Mouse (Mus musculus) NIH3T3 (cell line): ENCODE data around the gene Macrod2.

Experiments used
- DNase-seq: peaks from one replicate; pipeline ENCODE4 v3.0.0-alpha.2; 2012; ENCODE audit warnings: low read depth

The Macrod2 gene

GRCm38 (mm10) chr2:141862531-141863265 lies 1467.6 kb downstream of the Macrod2 start:
- DNase-seq, result no peak

- no peak for DNase-seq
Observed at GRCm38 (mm10) chr2:141863628-141864165, 1468.6 kb downstream of the Macrod2 start.

GRCm38 (mm10) chr2:141870930-141871329 lies 1475.8 kb downstream of the Macrod2 start:
- no peak for DNase-seq

GRCm38 (mm10) chr2:141876155-141876851 lies 1481.2 kb downstream of the Macrod2 start:
- DNase-seq, result no peak

- DNase-seq, result no peak
Observed at GRCm38 (mm10) chr2:141876958-141877357, 1481.8 kb downstream of the Macrod2 start.

GRCm38 (mm10) chr2:141878473-141878872 lies 1483.4 kb downstream of the Macrod2 start:
- no peak for DNase-seq

GRCm38 (mm10) chr2:141879711-141880110 lies 1484.6 kb downstream of the Macrod2 start:
- DNase-seq, result no peak

GRCm38 (mm10) chr2:141886694-141887474 lies 1491.8 kb downstream of the Macrod2 start:
- DNase-seq, result no peak

GRCm38 (mm10) chr2:141889497-141889896 lies 1494.4 kb downstream of the Macrod2 start:
- DNase-seq, result no peak

GRCm38 (mm10) chr2:141897951-141898350 lies 1502.8 kb downstream of the Macrod2 start:
- no peak for DNase-seq

GRCm38 (mm10) chr2:141911831-141912447 lies 1516.8 kb downstream of the Macrod2 start:
- no peak for DNase-seq

GRCm38 (mm10) chr2:141913486-141913885 lies 1518.4 kb downstream of the Macrod2 start:
- DNase-seq, result no peak

GRCm38 (mm10) chr2:141913894-141914293 lies 1518.8 kb downstream of the Macrod2 start:
- DNase-seq, result no peak

- no peak for DNase-seq
Observed at GRCm38 (mm10) chr2:141920377-141920992, 1525.4 kb downstream of the Macrod2 start.

- no peak for DNase-seq
Observed at GRCm38 (mm10) chr2:141935130-141935529, 1540.0 kb downstream of the Macrod2 start.

GRCm38 (mm10) chr2:141954795-141955194 lies 1559.7 kb downstream of the Macrod2 start:
- no peak for DNase-seq

- DNase-seq, result no peak
Observed at GRCm38 (mm10) chr2:141955197-141955596, 1560.1 kb downstream of the Macrod2 start.

- DNase-seq, result no peak
Observed at GRCm38 (mm10) chr2:141962868-141963267, 1567.8 kb downstream of the Macrod2 start.

- no peak for DNase-seq
Observed at GRCm38 (mm10) chr2:141983664-141984395, 1588.7 kb downstream of the Macrod2 start.

- no peak for DNase-seq
Observed at GRCm38 (mm10) chr2:141998901-141999300, 1603.8 kb downstream of the Macrod2 start.
